Mouse (Mus musculus) heart, embryonic 13.5 days (tissue): ENCODE measurements around the gene Abhd11. TPM values are rescaled to one million over a fixed set of nuclear protein-coding genes. Genes with fewer than 3 reads are reported as not detected.
"Not testable (repeated sequence)": the region's sequence is repeated elsewhere in the genome, so short reads cannot be mapped to it uniquely, and the experiment has no call there.

Experiments
- ATAC-seq: fragments of 200-750 bp; cut with Nextera tagmentation; 2 replicates; pipeline ENCODE4 v1.8.0; 2017; ENCODE audit warnings: moderate TSS enrichment; ENCODE audit not compliant: insufficient number of reproducible peaks, low FRiP score, low TSS enrichment; ENCODE audit errors: extremely low read depth
- H3K27ac ChIP-seq: fragments of 300-500 bp; sonication (generic); replicated peaks from 2 replicates; pipeline ENCODE4 v1.5.1; 2015; ENCODE audit warnings: moderate library complexity, mild to moderate bottlenecking, inconsistent platforms
- H3K27me3 ChIP-seq: fragments of 300-500 bp; sonication (generic); replicated peaks from 2 replicates; pipeline ENCODE4 v1.6.1; 2015; ENCODE audit warnings: mild to moderate bottlenecking, inconsistent platforms
- H3K36me3 ChIP-seq: fragments of 300-500 bp; sonication (generic); 2 replicates; pipeline ENCODE4 v1.6.1; 2015; ENCODE audit warnings: mild to moderate bottlenecking, inconsistent platforms
- H3K4me1 ChIP-seq: fragments of 300-500 bp; sonication (generic); 2 replicates; pipeline ENCODE4 v1.6.1; 2015; ENCODE audit warnings: inconsistent platforms
- H3K4me2 ChIP-seq: fragments of 300-500 bp; sonication (generic); 2 replicates; pipeline ENCODE4 v1.6.1; 2015; ENCODE audit warnings: inconsistent platforms, mild to moderate bottlenecking, moderate library complexity
- H3K4me3 ChIP-seq: fragments of 300-500 bp; sonication (generic); 2 replicates; pipeline ENCODE4 v1.5.1; 2015; ENCODE audit warnings: moderate library complexity, mild to moderate bottlenecking, inconsistent platforms
- H3K9ac ChIP-seq: fragments of 300-500 bp; sonication (generic); 2 replicates; pipeline ENCODE4 v1.6.1; 2015; ENCODE audit warnings: inconsistent platforms, mild to moderate bottlenecking, moderate library complexity
- H3K9me3 ChIP-seq: fragments of 300-500 bp; sonication (generic); 2 replicates; pipeline ENCODE4 v1.6.1; 2016; ENCODE audit warnings: inconsistent platforms
- WGBS: fragments of 180-500 bp; shearing (Covaris S2); methylation state at CpG from one replicate; pipeline ENCODE4 v1.1.7; 2015; ENCODE audit warnings: mixed read lengths; 5-methylcytosine and 5-hydroxymethylcytosine counted together
- polyA plus RNA-seq: library from polyadenylated mRNA; unstranded; fragments of >200 nt; fragmentation: Nextera tagmentation; extraction: Ambion mirVana; gene quantifications from 2 replicates; pipeline ENCODE4 v1.2.1, GENCODE M21; 2015

Abhd11 gene
- polyA plus RNA-seq, 1 experiment from 2014 or later: 59.1 TPM

DNA sequence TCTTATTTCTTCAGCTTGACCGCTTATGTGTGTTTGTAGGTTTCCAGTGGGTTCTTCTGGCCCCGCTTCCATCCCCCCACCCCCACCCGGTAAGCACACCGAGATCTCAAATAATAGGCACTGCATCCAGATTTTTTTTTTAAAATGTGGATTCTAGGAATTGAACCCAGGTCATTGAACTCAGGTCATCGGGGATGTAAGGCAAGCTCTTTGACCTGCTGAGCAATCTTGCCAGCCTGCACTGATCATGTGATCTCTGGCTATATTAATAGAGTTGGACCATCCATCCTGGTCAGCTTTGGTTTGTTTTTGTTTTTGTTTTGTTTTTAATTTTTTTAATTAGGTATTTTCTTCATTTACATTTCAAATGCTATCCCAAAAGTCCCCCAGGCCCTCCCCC is 23.6 kb downstream of the Abhd11 start:
- Histone ChIP-seq H3K27me3 (no peaks in the 10 kb centered on the region), H3K4me3 (no peak overlapping the region), H3K9ac (no peak overlapping the region), H3K4me2 (no peak overlapping the region), H3K9me3 (peaks cover 2% of the 10 kb centered on the region; the same call in 1 of the 2 replicates), H3K36me3 (peaks cover 29% of the 10 kb centered on the region), H3K4me1 (peaks cover 25% of the 10 kb centered on the region), H3K27ac (no peak overlapping the region)
- ATAC-seq: no peak
- WGBS: 83% methylated on average over 5 of the region's 5 CpGs

DNA sequence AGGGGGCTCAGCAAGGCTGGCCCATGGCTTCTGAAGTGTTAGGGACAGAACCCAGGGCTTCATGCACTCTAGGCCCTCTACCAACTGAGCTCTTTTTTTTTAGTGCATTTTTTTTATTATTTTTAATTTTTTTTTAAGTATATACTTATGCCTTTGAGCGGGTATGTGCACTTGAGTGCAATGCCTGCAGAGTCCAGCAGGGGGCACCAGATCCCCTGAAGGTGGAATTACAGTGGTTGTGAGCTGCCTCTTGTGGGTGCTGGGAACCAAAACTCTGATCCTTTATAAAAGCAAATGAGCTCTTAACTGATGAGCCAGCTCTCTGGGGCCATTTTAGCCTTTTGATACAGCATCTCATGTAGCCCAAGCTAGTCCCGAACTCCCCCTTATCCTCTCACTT is 25.6 kb downstream of the Abhd11 start:
- no peak for ATAC-seq
- peaks cover 2% of the 10 kb centered on the region; the same call in 1 of the 2 replicates for H3K9me3 ChIP-seq
- H3K27ac ChIP-seq: no peak overlapping the region

DNA sequence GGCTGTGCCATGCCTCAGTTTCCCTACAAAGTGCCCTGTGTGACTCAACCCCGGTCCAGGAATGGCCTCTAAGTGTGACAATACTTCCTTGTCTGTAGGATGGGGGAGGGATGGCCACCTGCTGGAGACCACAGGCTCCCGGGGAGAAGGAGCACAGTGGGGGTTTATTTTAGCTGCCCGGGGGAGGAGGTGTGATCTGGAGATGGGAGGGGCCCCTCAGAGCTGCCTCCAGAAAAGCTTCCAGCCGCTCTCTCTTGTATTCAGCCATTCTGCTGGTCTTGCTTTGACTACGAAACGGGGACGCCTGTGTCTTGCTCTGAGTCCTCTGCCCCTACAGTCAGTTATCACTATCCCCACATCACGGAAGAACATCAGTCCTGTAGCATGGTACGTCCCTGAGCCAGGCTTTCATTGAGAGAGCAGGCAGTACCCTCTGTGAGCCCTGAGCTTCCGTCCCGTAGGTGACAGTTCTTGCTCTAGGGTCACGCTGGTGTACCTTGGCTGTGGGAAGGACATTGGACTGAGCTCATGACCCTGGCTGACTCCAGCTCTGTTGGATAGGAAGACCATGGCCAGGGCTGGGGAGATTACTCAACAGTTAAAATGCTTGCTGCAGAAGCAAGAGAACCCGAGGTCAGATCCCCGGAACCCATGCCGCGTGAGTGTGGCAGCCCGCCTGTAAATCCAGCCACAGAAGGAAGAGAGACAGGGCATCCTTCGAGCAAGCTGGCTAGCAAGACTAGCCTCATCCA is 26.8 kb downstream of the Abhd11 start:
- 56% methylated on average over 18 of the region's 18 CpGs for WGBS
- ATAC-seq: no peak

More for the DNA sequence above, 25.6 kb downstream of the Abhd11 start:
- Histone ChIP-seq H3K27me3 (no peaks in the 10 kb centered on the region), H3K4me1 (peaks cover 11% of the 10 kb centered on the region), H3K4me2 (no peak overlapping the region), H3K4me3 (no peak overlapping the region), H3K36me3 (peaks cover 44% of the 10 kb centered on the region), H3K9ac (no peak overlapping the region)
- WGBS: 97% methylated on average over 2 of the region's 2 CpGs

DNA sequence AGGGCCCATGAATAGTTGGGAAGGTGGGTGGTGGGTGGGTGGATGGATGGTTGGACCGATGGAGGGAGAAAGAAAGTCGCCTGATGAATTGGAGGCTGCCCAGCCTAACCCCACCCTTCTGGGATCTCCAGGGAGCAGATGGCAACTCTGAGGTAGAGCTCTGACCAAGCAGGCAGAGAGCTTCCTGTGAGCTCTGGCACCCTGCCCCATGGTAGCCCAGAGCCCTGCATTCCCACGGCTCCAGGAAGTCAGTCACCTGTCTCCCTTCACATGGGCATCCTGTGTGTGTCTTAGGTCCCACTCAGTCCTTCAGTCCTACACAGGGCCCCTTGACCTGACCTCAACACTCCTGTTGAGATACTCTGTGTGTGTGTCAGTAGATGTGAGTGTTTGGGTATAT is 29.0 kb downstream of the Abhd11 start:
- peaks cover 66% of the 10 kb centered on the region for H3K36me3 ChIP-seq
- H3K27me3 ChIP-seq: no peaks in the 10 kb centered on the region
- no peak overlapping the region for H3K4me3 ChIP-seq
- WGBS: 73% methylated on average over 3 of the region's 3 CpGs
- no peak overlapping the region for H3K27ac ChIP-seq
- peaks cover 24% of the 10 kb centered on the region for H3K4me1 ChIP-seq
- no peak overlapping the region for H3K9ac ChIP-seq
- H3K4me2 ChIP-seq: no peak overlapping the region
- H3K9me3 ChIP-seq: peaks cover 2% of the 10 kb centered on the region; the same call in 1 of the 2 replicates
- no peak for ATAC-seq

More for the DNA sequence above, 26.8 kb downstream of the Abhd11 start:
- Histone ChIP-seq H3K27ac (no peak overlapping the region), H3K4me3 (no peak overlapping the region), H3K27me3 (no peaks in the 10 kb centered on the region), H3K36me3 (peaks cover 52% of the 10 kb centered on the region), H3K9me3 (peaks cover 2% of the 10 kb centered on the region; the same call in 1 of the 2 replicates), H3K4me1 (peaks cover 22% of the 10 kb centered on the region), H3K9ac (0 out of 2 replicates have a peak overlapping the region, but pooled peaks have one; percentile 24), H3K4me2 (no peak overlapping the region)

DNA sequence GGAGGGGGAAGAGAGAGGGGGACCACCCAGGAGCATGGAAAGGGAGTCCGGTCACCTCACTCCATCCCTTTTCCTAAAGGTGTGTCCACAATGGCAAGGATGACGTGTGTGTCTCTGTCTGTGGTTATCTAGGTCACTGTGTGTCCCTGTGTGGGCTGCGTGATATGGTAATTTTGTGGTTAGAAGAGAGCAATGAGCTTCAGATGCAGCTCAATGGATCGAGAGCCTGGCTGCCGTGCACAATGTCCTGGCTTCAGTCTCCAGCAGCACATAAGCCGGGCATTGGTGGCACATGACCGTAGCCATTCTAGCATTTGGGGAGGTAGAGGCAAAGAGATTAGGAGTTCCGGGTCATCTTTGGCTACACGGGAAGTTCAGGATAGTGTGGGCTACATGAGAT is 30.6 kb downstream of the Abhd11 start:
- Histone ChIP-seq H3K27me3 (no peaks in the 10 kb centered on the region), H3K9me3 (no peaks in the 10 kb centered on the region), H3K36me3 (peaks cover 64% of the 10 kb centered on the region), H3K9ac (peak overlapping the region; percentile 41), H3K27ac (no peak overlapping the region), H3K4me3 (no peak overlapping the region), H3K4me1 (peaks cover 24% of the 10 kb centered on the region), H3K4me2 (no peak overlapping the region)
- 71% methylated on average over 9 of the region's 9 CpGs for WGBS
- ATAC-seq: no peak

DNA sequence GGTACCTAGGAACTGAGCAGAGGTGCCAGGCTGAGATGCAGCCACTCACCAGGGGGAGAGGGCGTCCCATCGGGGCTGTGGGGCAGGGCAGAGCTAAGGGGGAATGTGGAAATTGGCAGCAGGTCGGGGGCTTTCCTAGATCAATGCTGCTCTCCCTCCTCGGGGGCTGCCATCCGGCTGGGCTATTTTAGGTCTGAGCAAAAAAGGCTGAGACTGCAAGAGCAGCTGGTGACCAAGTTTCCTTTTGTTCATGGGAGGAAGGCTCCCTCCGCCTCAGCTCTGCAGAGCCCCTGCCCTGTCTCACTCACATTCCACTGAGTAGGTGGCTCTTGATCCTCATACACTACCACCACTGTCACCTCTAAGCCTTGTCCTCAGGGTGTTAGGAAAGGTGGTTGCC is 31.1 kb downstream of the Abhd11 start:
- 32% methylated on average over 6 of the region's 6 CpGs for WGBS
- peak overlapping the region; percentile 41 for H3K9ac ChIP-seq
- peak overlapping the region; percentile 48 for H3K27ac ChIP-seq
- no peaks in the 10 kb centered on the region for H3K9me3 ChIP-seq
- peaks cover 65% of the 10 kb centered on the region for H3K36me3 ChIP-seq
- H3K4me2 ChIP-seq: no peak overlapping the region
- ATAC-seq: no peak
- H3K4me3 ChIP-seq: no peak overlapping the region
- no peaks in the 10 kb centered on the region for H3K27me3 ChIP-seq
- H3K4me1 ChIP-seq: peaks cover 24% of the 10 kb centered on the region

DNA sequence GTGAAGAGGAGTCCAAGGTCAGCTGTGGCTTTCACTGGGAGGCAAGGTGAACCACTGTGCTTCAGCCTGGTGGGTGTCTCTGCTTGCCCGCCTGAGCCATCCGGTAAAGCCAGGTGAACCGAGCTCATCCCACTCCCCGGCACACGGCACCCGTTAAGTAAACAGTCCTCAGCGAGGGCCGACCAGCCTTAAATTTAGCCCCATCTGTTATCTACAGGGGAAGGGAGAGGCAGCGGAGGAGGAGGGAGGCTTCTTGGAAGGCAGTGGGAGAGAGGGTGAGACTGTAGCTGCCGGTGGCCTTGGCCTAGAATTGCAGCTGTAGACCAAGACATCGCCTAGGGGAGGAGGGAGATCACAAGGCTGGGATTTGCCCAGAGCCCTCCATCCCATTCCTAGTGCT is 31.8 kb downstream of the Abhd11 start:
- ATAC-seq: no peak

DNA sequence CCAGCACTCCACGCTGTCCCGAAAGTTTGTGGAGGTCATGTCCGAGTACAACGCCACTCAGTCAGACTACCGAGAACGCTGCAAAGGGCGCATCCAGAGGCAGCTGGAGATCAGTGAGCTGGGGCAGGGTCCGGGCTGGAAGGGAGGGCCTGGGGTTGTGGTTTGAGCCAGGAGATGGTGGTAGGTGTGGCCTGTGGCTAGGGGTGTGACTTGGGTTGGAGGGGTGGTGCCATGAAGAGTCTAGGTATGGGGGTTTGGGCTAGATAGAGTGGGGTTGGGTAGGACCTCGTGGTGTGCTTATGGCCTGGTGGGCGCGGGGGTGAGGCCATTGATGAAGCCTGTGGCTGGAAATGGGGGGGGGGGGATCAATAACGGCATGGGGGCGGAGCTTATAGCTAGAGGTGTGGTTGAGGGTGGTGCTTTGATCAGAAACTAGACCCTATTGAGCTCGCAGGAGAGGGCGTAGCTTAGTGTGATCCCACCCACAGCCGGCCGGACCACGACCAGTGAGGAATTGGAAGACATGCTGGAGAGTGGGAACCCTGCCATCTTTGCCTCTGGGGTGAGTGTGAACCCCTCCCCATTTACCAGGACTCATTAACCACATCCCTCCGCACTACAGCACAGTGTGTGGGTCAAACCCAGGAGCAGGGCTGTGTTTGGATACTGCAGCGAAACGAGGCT is 33.3 kb downstream of the Abhd11 start:
- peak overlapping the region; percentile 29; the same call in 1 of the 2 replicates for H3K4me2 ChIP-seq
- no peaks in the 10 kb centered on the region for H3K9me3 ChIP-seq
- peaks cover 17% of the 10 kb centered on the region for H3K4me1 ChIP-seq
- WGBS: 49% methylated on average over 21 of the region's 21 CpGs
- no peak; the same call in 1 of the 2 replicates for ATAC-seq
- H3K4me3 ChIP-seq: no peak overlapping the region
- no peak overlapping the region for H3K27ac ChIP-seq
- peaks cover 78% of the 10 kb centered on the region for H3K36me3 ChIP-seq
- H3K27me3 ChIP-seq: no peaks in the 10 kb centered on the region
- H3K9ac ChIP-seq: no peak overlapping the region

More for the DNA sequence above, 31.8 kb downstream of the Abhd11 start:
- H3K27ac ChIP-seq: peak overlapping the region; percentile 48; the same call in 1 of the 2 replicates
- H3K4me2 ChIP-seq: no peak overlapping the region
- no peaks in the 10 kb centered on the region for H3K9me3 ChIP-seq
- H3K27me3 ChIP-seq: no peaks in the 10 kb centered on the region
- 43% methylated on average over 11 of the region's 11 CpGs for WGBS
- H3K36me3 ChIP-seq: peaks cover 72% of the 10 kb centered on the region
- H3K9ac ChIP-seq: peak overlapping the region; percentile 41
- H3K4me1 ChIP-seq: peaks cover 18% of the 10 kb centered on the region
- H3K4me3 ChIP-seq: no peak overlapping the region

DNA sequence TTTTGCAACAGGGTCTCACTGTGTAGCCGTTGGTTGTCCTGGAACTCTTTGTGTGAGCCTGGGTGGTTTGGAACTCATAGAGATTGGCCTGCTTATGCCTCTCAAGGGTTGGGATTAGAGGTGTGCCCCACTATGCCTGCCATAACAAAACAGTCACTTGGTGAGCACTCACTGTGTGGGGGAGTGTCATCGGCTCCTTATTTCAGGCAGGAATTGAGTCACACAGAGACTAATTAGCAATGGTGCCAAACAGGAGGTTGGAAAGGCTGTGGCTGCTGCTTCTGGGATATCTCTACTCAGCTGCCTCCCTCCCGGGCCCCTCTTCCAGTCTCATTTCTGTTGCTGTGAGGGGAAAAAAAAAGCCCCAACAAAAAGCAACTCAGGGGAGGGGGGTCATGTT is 35.6 kb downstream of the Abhd11 start:
- ATAC-seq: no peak
- H3K27me3 ChIP-seq: no peaks in the 10 kb centered on the region
- WGBS: 88% methylated on average over 3 of the region's 3 CpGs
- no peak overlapping the region for H3K4me3 ChIP-seq
- H3K9ac ChIP-seq: no peak overlapping the region
- peaks cover 80% of the 10 kb centered on the region for H3K36me3 ChIP-seq
- H3K4me2 ChIP-seq: no peak overlapping the region
- no peak overlapping the region for H3K27ac ChIP-seq
- H3K4me1 ChIP-seq: peaks cover 15% of the 10 kb centered on the region
- no peaks in the 10 kb centered on the region for H3K9me3 ChIP-seq

DNA sequence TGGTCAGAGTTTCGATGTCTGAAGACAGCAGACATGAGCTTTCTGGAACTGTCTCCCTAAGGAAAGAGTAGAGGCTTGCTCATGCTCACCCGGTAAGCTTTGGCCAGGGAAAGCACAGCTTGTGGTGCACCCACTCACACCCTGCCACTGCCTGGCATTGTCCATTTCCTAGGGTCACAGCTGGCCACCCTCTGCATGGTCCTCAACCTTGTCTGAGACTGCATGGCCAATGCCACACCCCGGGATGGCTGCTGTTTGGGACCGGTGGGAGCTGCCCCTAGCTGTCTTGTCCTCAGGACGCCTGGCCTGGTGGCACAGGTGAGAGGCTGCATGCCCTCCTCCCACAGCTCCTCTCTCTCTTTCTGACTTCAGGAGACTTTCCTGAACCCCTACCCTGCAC is 39.6 kb downstream of the Abhd11 start:
- WGBS: 90% methylated on average over 5 of the region's 5 CpGs
- ATAC-seq: no peak; the same call in 1 of the 2 replicates
- no peak overlapping the region for H3K4me2 ChIP-seq
- H3K9me3 ChIP-seq: no peaks in the 10 kb centered on the region
- no peak overlapping the region for H3K4me3 ChIP-seq
- peaks cover 95% of the 10 kb centered on the region for H3K36me3 ChIP-seq
- no peak overlapping the region for H3K9ac ChIP-seq
- H3K4me1 ChIP-seq: no peaks in the 10 kb centered on the region
- no peak overlapping the region for H3K27ac ChIP-seq
- no peaks in the 10 kb centered on the region for H3K27me3 ChIP-seq

DNA sequence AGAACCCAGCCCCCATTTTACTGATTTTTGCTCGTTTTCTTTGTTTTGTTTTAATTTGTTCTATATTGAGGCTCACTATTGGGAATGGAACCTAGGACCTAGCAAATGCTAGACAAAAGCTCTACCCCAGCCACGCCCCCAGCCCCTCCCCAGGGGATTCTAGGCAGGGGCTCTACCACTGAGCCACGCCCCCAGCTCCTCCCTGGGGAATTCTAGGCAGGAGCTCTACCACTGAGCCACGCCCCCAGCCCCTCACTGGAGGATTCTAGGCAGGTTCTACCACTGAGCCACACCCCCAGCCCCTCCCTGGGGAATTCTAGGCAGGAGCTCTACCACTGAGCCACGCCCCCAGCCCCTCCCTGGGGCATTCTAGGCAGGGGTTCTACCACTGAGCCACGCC is 40.3 kb downstream of the Abhd11 start:
- peaks cover 97% of the 10 kb centered on the region for H3K36me3 ChIP-seq
- not testable (repeated sequence) for H3K4me2 ChIP-seq, H3K4me1 ChIP-seq, H3K9me3 ChIP-seq, H3K27me3 ChIP-seq, H3K9ac ChIP-seq, H3K4me3 ChIP-seq, H3K27ac ChIP-seq, ATAC-seq
- WGBS: 80% methylated on average over 6 of the region's 6 CpGs
